Comparison of ENCODE assay signal across 11 mouse cellular contexts in genomic region chr11:102864272-102864671, GRCm38 (mm10). TPM values are rescaled to one million over a fixed set of nuclear protein-coding genes. Genes with fewer than 3 reads are reported as not detected.
DNase-seq lines count a peak whose midpoint lies in the region; ATAC-seq and TF ChIP-seq lines count a peak whose summit lies in the region.
"Had no signal": no experiment of that assay in that cellular context is flagged by ENCODE, and none has a peak within 500 bp of the region (broad histone marks: within the 10 kb centered on the region; RNA-seq: fewer than 3 reads in every experiment).

No protein-coding gene starts in this region.

- WGBS in heart, embryonic 11.5 days (ENCODE audit: insufficient replicate concordance) = 49% methylated on average over 4 of the region's 4 CpGs
- WGBS in forebrain, embryonic 16.5 days = 32% methylated on average over 4 of the region's 4 CpGs

- no peak overlapping the region for H3K4me3 ChIP-seq in heart, embryonic 11.5 days (ENCODE audit: low read depth, low read length)
- H3K4me3 ChIP-seq in CH12.LX (replicated peaks in 1 of 3; ENCODE audit: low read depth in 2 of 3, low read length in 2 of 3, poor library complexity in 1 of 3) = no peak overlapping the region
- no peak overlapping the region for H3K4me3 ChIP-seq in forebrain, embryonic 16.5 days (replicated peaks; ENCODE audit: low read length)
- H3K4me3 ChIP-seq: embryonic facial prominence, embryonic 12.5 days had no signal

- DNase-seq in heart, postnatal 10 days = peak; percentile 74 to 83
- DNase-seq in CH12.LX (ENCODE audit: extremely low read depth) = peak; percentile 70
- peak; percentile 80 for DNase-seq in adrenal gland, postnatal 14 days
- DNase-seq in layer of hippocampus, adult 11-12 months (ENCODE audit: low spot score) = peak; percentile 77
- DNase-seq in spleen, postnatal 4 days (ENCODE audit: low spot score in 2 of 2) = no peak

- H3K4me2 ChIP-seq in heart, embryonic 11.5 days = no peak overlapping the region
- H3K4me2 ChIP-seq in CH12.LX (ENCODE audit: insufficient read depth, low read depth, poor library complexity, severe bottlenecking) = no peak overlapping the region
- no peak overlapping the region for H3K4me2 ChIP-seq in forebrain, embryonic 16.5 days (ENCODE audit: low read length)
- H3K4me2 ChIP-seq: embryonic facial prominence, embryonic 12.5 days had no signal

- TF ChIP-seq RAD21 in CH12.LX (IDR thresholded peaks at IDR 0.05; ENCODE audit: low read depth, low read length) = peak; percentile 52

- dilution Hi-C loops in CH12.LX (cut with MboI; ENCODE audit: extremely low pct_ligation_motif_present, extremely low pct_unique_long_range_greater_than_20kb, low sequenced_read_pairs) = no loop called here

- intact Hi-C loops in heart, postnatal 10 days (cut with DNase I) = loop anchor here (1.0 kb wide), 1 partner anchor 90 kb away; no protein-coding TSS in a partner anchor

- in situ Hi-C loops in CH12.LX (cut with MboI; ENCODE audit: low pct_ligation_motif_present, low pct_unique_long_range_greater_than_20kb, low sequenced_read_pairs) = loop anchor here (10.0 kb wide), 1 partner anchor 89 kb away; no protein-coding TSS in a partner anchor

- H3K9me3 ChIP-seq in heart, embryonic 11.5 days (replicated peaks; ENCODE audit: control insufficient read depth, low read length) = no peaks in the 10 kb centered on the region
- H3K9me3 ChIP-seq in CH12.LX (replicated peaks; ENCODE audit: low read length) = no peaks in the 10 kb centered on the region
- no peaks in the 10 kb centered on the region for H3K9me3 ChIP-seq in forebrain, embryonic 16.5 days (ENCODE audit: control insufficient read depth, low read length)
- H3K9me3 ChIP-seq: embryonic facial prominence, embryonic 12.5 days had no signal

- TF ChIP-seq EP300 in CH12.LX (IDR thresholded peaks at IDR 0.05; ENCODE audit: low read length) = no peak

- peaks cover 3% of the 10 kb centered on the region; the same call in 1 of the 2 replicates for H3K4me1 ChIP-seq in heart, embryonic 11.5 days (ENCODE audit: control insufficient read depth, insufficient read depth, low read length)
- H3K4me1 ChIP-seq in CH12.LX (ENCODE audit: control insufficient read depth in 1 of 2, insufficient read depth in 2 of 2) = no peaks in the 10 kb centered on the region
- no peaks in the 10 kb centered on the region for H3K4me1 ChIP-seq in forebrain, embryonic 16.5 days (replicated peaks; ENCODE audit: control insufficient read depth, insufficient read depth, low read length)
- H3K4me1 ChIP-seq: embryonic facial prominence, embryonic 12.5 days had no signal

- TF ChIP-seq CTCF in CH12.LX (conservative IDR thresholded peaks at IDR 0.05 in 1 of 2, IDR thresholded peaks at IDR 0.05 in 1 of 2; ENCODE audit: low read depth in 2 of 2, low read length in 2 of 2) = peak; percentile 48 to 83; a peak in 3 of 4 replicates

- no peak for ATAC-seq in heart, embryonic 11.5 days (replicated peaks; ENCODE audit: insufficient number of reproducible peaks, low FRiP score, low TSS enrichment)
- ATAC-seq in forebrain, embryonic 16.5 days = peak; percentile 64; the same call in 1 of the 2 replicates
- peak; percentile 72 for ATAC-seq in megakaryocyte progenitor cell, adult 5-6 weeks (replicated peaks; ENCODE audit: poor library complexity)

- H3K27me3 ChIP-seq in heart, embryonic 11.5 days (ENCODE audit: control insufficient read depth, insufficient read depth, low read length) = no peaks in the 10 kb centered on the region
- no peaks in the 10 kb centered on the region for H3K27me3 ChIP-seq in CH12.LX (replicated peaks)
- H3K27me3 ChIP-seq in forebrain, embryonic 16.5 days (replicated peaks; ENCODE audit: control insufficient read depth, insufficient read depth, low read length) = no peaks in the 10 kb centered on the region
- H3K27me3 ChIP-seq: embryonic facial prominence, embryonic 12.5 days had no signal

- peaks cover 16% of the 10 kb centered on the region for H3K36me3 ChIP-seq in heart, embryonic 11.5 days (ENCODE audit: control insufficient read depth, insufficient read depth, low read length)
- H3K36me3 ChIP-seq in CH12.LX (replicated peaks in 1 of 2; ENCODE audit: control insufficient read depth in 1 of 2, insufficient read depth in 1 of 2, low read length in 1 of 2) = peaks cover 80 to 96% of the 10 kb centered on the region in 2 experiments
- peaks cover 34% of the 10 kb centered on the region for H3K36me3 ChIP-seq in forebrain, embryonic 16.5 days (ENCODE audit: control insufficient read depth, insufficient read depth)

- no peaks in the 10 kb centered on the region for H3K79me2 ChIP-seq in CH12.LX (replicated peaks; ENCODE audit: control insufficient read depth, extremely low read depth, insufficient read depth, poor library complexity, severe bottlenecking)

- TF ChIP-seq POLR2A in CH12.LX (IDR thresholded peaks at IDR 0.05; ENCODE audit: low read depth, low read length) = no peak

- no peak overlapping the region for H3K9ac ChIP-seq in heart, embryonic 11.5 days (ENCODE audit: low read depth, low read length)
- H3K9ac ChIP-seq in CH12.LX (ENCODE audit: insufficient read depth, low read depth) = no peak overlapping the region
- no peak overlapping the region for H3K9ac ChIP-seq in forebrain, embryonic 16.5 days (replicated peaks; ENCODE audit: low read depth, low read length)
- H3K9ac ChIP-seq: embryonic facial prominence, embryonic 12.5 days had no signal

- H3K27ac ChIP-seq in heart, embryonic 11.5 days (ENCODE audit: low read depth, low read length) = no peak overlapping the region
- no peak overlapping the region for H3K27ac ChIP-seq in CH12.LX (ENCODE audit: insufficient read depth, low read depth)
- H3K27ac ChIP-seq in forebrain, embryonic 16.5 days (ENCODE audit: low read length) = no peak overlapping the region
- H3K27ac ChIP-seq: embryonic facial prominence, embryonic 12.5 days had no signal

TF ChIP-seq in CH12.LX, 34 proteins besides CTCF, POLR2A, EP300 and RAD21 (continues in another document):
- TF ChIP-seq ZNF384 (IDR thresholded peaks at IDR 0.05; ENCODE audit: low read depth, low read length) (no peak), USF1 (IDR thresholded peaks at IDR 0.05; ENCODE audit: low read depth, low read length) (no peak), ELF1 (IDR thresholded peaks at IDR 0.05; ENCODE audit: low read depth, low read length) (no peak), SMC3 (IDR thresholded peaks at IDR 0.05; ENCODE audit: low read depth, low read length) (peak; percentile 70), CHD1 (IDR thresholded peaks at IDR 0.05; ENCODE audit: low read depth, low read length) (no peak), GABPA (IDR thresholded peaks at IDR 0.05; ENCODE audit: insufficient replicate concordance, low read depth, low read length) (no peak)

RNA-seq across cellular contexts. Expression of gene Eftud2, which starts 16.5 kb away (rescaled TPM):
- 10 to 100 TPM; 48.5 to 59.2 TPM for total RNA-seq in heart, postnatal 10 days (2021)
- polyA plus RNA-seq in heart, embryonic 11.5 days (2014; fragmentation: Nextera tagmentation; extraction: Ambion mirVana) = 136 and 149 TPM in 2 replicates
- 216 and 259 TPM in 2 replicates for total RNA-seq in CH12.LX (2012; rRNA removed)
- 117 and 135 TPM in 2 replicates for total RNA-seq in CH12.LX (2014; rRNA removed)
- 403 and 410 TPM in 2 replicates for polyA plus RNA-seq in CH12.LX (2012; ENCODE audit: insufficient read length, low read depth)
- 79.9 and 96.2 TPM in 2 replicates for total RNA-seq in adrenal gland, postnatal 14 days (2021)
- polyA plus RNA-seq in forebrain, embryonic 16.5 days (2015; fragmentation: Nextera tagmentation; extraction: Ambion mirVana) = 188 and 190 TPM in 2 replicates
- total RNA-seq in megakaryocyte progenitor cell, adult 5-6 weeks (2015) = 117 and 130 TPM in 2 replicates
- 139 and 151 TPM in 2 replicates for total RNA-seq in megakaryocyte progenitor cell, adult 5-6 weeks (2017)

RNA-seq across cellular contexts. Expression of gene Ccdc103, which starts 16.7 kb away (rescaled TPM):
- under 1 TPM; 0.14 to 0.15 TPM for total RNA-seq in heart, postnatal 10 days (2021)
- polyA plus RNA-seq in heart, embryonic 11.5 days (2014; fragmentation: Nextera tagmentation; extraction: Ambion mirVana) = 0.42 and 0.56 TPM in 2 replicates
- total RNA-seq in CH12.LX (2012; rRNA removed) (0.38 and 0.42 TPM in 2 replicates), CH12.LX (2014; rRNA removed) (0.24 and 0.58 TPM in 2 replicates)
- 0.20 TPM in 1 of 2 replicates, not detected in the other for polyA plus RNA-seq in CH12.LX (2012; ENCODE audit: insufficient read length, low read depth)
- 0.38 and 0.59 TPM in 2 replicates for total RNA-seq in adrenal gland, postnatal 14 days (2021)
- polyA plus RNA-seq in forebrain, embryonic 16.5 days (2015; fragmentation: Nextera tagmentation; extraction: Ambion mirVana) = 2.2 and 2.7 TPM in 2 replicates
- 0.12 TPM in 1 of 2 replicates, not detected in the other for total RNA-seq in megakaryocyte progenitor cell, adult 5-6 weeks (2015)
- total RNA-seq in megakaryocyte progenitor cell, adult 5-6 weeks (2017) = not detected in 2 replicates

RNA-seq across cellular contexts. Expression of gene Fam187a, which starts 20.7 kb away (rescaled TPM):
- total RNA-seq in heart, postnatal 10 days (2021) = not detected
- polyA plus RNA-seq in heart, embryonic 11.5 days (2014; fragmentation: Nextera tagmentation; extraction: Ambion mirVana) = not detected in 2 replicates
- total RNA-seq in CH12.LX (2012; rRNA removed) (not detected in 2 replicates), CH12.LX (2014; rRNA removed) (not detected in 2 replicates)
- polyA plus RNA-seq in CH12.LX (2012; ENCODE audit: insufficient read length, low read depth) = not detected in 2 replicates
- total RNA-seq in adrenal gland, postnatal 14 days (2021) = not detected in 2 replicates
- polyA plus RNA-seq in forebrain, embryonic 16.5 days (2015; fragmentation: Nextera tagmentation; extraction: Ambion mirVana) = not detected in 2 replicates
- not detected in 2 replicates for total RNA-seq in megakaryocyte progenitor cell, adult 5-6 weeks (2015)
- not detected in 2 replicates for total RNA-seq in megakaryocyte progenitor cell, adult 5-6 weeks (2017)
- polyA plus RNA-seq: embryonic facial prominence, embryonic 12.5 days; liver, embryonic 16.5 days; stomach, embryonic 14.5 days had no signal

RNA-seq across cellular contexts. Expression of gene Higd1b, which starts 28.6 kb away (rescaled TPM):
- total RNA-seq in heart, postnatal 10 days (2021) = 10 to 100 TPM; 19.0 to 23.1 TPM
- polyA plus RNA-seq in heart, embryonic 11.5 days (2014; fragmentation: Nextera tagmentation; extraction: Ambion mirVana) = not detected in 2 replicates
- total RNA-seq in CH12.LX (2012; rRNA removed) (not detected in 2 replicates), CH12.LX (2014; rRNA removed) (not detected in 2 replicates)
- not detected in 2 replicates for polyA plus RNA-seq in CH12.LX (2012; ENCODE audit: insufficient read length, low read depth)
- total RNA-seq in adrenal gland, postnatal 14 days (2021) = 3.8 and 4.1 TPM in 2 replicates
- 13.7 and 14.5 TPM in 2 replicates for polyA plus RNA-seq in forebrain, embryonic 16.5 days (2015; fragmentation: Nextera tagmentation; extraction: Ambion mirVana)
- not detected in 2 replicates for total RNA-seq in megakaryocyte progenitor cell, adult 5-6 weeks (2015)
- not detected in 2 replicates for total RNA-seq in megakaryocyte progenitor cell, adult 5-6 weeks (2017)
- polyA plus RNA-seq: embryonic facial prominence, embryonic 12.5 days; liver, embryonic 16.5 days; stomach, embryonic 14.5 days had no signal

RNA-seq across cellular contexts. Expression of gene Gfap, which starts 36.4 kb away (rescaled TPM):
- under 1 TPM; 0.17 to 0.25 TPM for total RNA-seq in heart, postnatal 10 days (2021)
- polyA plus RNA-seq in heart, embryonic 11.5 days (2014; fragmentation: Nextera tagmentation; extraction: Ambion mirVana) = 0.18 and 0.20 TPM in 2 replicates
- total RNA-seq in CH12.LX (2012; rRNA removed) = not detected in 2 replicates
- total RNA-seq in CH12.LX (2014; rRNA removed) = not detected in 2 replicates
- polyA plus RNA-seq in CH12.LX (2012; ENCODE audit: insufficient read length, low read depth) = not detected in 2 replicates
- total RNA-seq in adrenal gland, postnatal 14 days (2021) = 0.68 and 1.2 TPM in 2 replicates
- 1.3 and 2.3 TPM in 2 replicates for polyA plus RNA-seq in forebrain, embryonic 16.5 days (2015; fragmentation: Nextera tagmentation; extraction: Ambion mirVana)
- 0.10 TPM in 1 of 2 replicates, not detected in the other for total RNA-seq in megakaryocyte progenitor cell, adult 5-6 weeks (2015)
- total RNA-seq in megakaryocyte progenitor cell, adult 5-6 weeks (2017) = not detected in 2 replicates

Comparison
In these comparisons a context has a peak if more than half of its experiments do, and no peak if none do; other contexts are left out.
1. DNase-seq: peak in heart, postnatal 10 days (2 of 2), CH12.LX (single experiment), adrenal gland, postnatal 14 days (single experiment) and layer of hippocampus, adult 11-12 months (single experiment); none in spleen, postnatal 4 days (0 of 2).